Mouse (Mus musculus) lung, postnatal 4 days (tissue): ENCODE data around the gene Fubp1.

Experiments used
- DNase-seq, 2 experiments: peaks; one replicate each; pipeline ENCODE4 v3.0.0; 2021

Fubp1 gene

GRCm38 (mm10) chr3:152239592-152239991 lies 29.4 kb downstream of the Fubp1 start:
- DNase-seq, result no peak

GRCm38 (mm10) chr3:152241098-152241497 lies 30.9 kb downstream of the Fubp1 start:
- no peak for DNase-seq

- DNase-seq, result no peak
Observed at GRCm38 (mm10) chr3:152243304-152243703, 33.1 kb downstream of the Fubp1 start.

- DNase-seq, result no peak
Observed at GRCm38 (mm10) chr3:152245273-152245910, 35.2 kb downstream of the Fubp1 start.

- no peak for DNase-seq
Observed at GRCm38 (mm10) chr3:152247708-152248107, 37.5 kb downstream of the Fubp1 start.

DNA sequence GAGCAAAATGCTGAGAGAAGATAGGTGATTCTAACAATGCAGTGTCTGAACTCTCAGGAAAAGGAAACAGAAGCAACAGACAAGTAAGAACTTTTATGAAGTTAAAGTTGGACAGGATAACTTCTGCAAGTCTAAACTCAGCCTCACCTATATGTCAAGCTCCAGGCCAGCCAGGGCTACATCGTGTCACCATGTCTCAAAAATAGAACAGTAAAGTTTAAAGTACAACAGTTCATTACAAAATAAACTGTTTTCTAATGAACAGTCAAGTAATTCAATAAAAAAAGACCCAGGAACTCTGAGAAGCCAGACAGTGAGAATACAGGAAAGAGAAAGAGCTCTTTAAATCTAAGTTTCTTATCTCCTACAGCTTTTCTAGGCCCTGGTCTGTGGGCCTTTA lies 40.3 kb downstream of the Fubp1 start:
- DNase-seq, result no peak

GRCm38 (mm10) chr3:152257528-152257927 lies 47.3 kb downstream of the Fubp1 start:
- DNase-seq, result no peak

GRCm38 (mm10) chr3:152259409-152259808 lies 49.2 kb downstream of the Fubp1 start:
- DNase-seq, result peak; percentile 76 to 86

DNA sequence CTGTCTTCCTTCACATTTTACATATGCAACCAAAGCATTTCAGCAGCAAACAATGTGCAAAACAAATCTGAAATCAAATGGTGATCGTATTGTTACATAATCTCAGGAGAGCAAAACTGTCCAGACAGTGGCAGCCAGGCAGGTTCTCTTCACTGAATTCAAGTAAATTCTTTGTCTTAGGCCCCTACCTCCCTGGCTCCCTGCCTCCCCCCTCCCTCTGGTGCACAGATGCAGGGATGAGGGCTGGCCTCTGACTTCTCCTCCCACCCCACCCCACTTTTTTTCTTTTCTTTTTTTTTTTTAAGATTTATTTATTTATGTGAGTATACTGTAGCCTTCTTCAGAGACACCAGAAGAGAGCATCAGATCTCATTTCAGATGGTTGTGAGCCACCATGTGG lies 50.1 kb downstream of the Fubp1 start:
- no peak for DNase-seq

DNA sequence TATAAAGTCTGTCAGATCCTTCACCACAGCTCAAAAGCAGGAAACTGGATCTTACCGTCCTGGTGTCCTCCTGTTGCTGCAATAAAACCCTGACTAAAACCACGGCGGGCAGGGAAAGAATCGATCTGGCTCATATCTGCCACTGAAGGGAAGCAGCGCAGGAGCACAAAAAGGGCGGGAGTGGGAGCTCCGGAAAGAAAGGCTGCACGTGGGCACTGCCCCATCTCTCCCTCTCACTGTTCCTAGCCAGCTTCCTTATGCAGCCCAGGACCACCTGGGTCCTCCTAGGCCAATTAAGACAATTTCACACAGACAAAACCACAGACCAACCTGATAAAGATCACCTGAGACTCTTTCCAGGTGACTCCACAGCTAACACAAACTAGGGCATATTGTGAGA lies 51.2 kb downstream of the Fubp1 start:
- DNase-seq, result no peak

DNA sequence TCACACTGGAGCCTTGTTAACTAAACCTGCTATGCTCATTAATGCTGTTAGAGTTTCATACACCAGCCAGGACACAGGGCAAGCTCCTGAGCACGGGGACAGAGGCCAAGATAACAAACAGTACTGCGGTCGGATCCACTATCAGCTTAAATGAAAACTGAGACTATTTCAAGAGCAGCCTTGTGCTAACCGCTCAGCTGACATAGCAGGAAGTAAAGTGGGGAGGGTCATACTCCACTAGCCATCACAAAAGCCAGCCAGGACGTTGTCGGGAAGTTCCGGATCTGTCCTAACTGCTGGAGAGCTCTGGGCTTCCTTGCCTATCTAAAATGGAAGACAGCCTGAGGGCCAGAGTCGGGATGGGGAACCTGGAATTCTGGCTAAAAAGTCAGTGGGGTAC lies 51.7 kb downstream of the Fubp1 start:
- peak in 1 of 2 experiments; percentile 33 for DNase-seq

- no peak for DNase-seq
Observed at GRCm38 (mm10) chr3:152264374-152264773, 54.2 kb downstream of the Fubp1 start.

GRCm38 (mm10) chr3:152264830-152265229 lies 54.6 kb downstream of the Fubp1 start:
- no peak for DNase-seq

DNA sequence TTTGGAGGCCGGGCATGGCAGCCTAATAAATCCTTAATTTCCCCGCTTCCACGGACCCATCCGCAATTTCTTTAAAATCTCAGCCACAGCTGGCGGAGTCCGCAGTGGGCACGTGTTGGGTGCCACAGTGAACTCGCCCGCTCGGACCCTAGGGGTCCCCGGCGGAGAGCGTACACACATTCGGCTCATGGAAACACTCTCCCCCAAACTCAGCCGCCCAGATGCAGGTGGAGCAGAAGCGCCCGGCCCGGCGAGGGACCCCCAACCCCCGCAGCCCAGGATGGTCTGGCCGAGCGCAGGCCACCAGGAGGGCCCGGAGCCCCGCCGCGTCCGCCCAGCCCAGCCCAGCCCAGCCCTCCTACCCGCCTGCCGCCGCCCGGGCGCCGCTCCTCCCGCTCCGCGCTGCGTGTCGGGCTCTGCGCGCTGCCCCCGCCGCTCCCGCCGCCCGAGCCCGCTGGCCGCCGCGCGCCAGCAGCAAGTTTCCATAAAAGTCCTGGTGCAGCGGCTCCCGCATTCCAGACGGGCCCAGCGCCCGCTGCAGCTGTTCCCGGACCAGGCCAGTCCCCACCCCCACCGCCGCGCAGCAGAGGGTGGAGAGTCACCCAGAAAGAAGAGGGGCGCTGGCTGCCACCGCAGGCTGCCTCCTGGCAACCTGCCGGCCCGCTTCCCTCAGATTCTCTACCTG lies 55.3 kb downstream of the Fubp1 start:
- DNase-seq, result peak; percentile 83 to 90

DNA sequence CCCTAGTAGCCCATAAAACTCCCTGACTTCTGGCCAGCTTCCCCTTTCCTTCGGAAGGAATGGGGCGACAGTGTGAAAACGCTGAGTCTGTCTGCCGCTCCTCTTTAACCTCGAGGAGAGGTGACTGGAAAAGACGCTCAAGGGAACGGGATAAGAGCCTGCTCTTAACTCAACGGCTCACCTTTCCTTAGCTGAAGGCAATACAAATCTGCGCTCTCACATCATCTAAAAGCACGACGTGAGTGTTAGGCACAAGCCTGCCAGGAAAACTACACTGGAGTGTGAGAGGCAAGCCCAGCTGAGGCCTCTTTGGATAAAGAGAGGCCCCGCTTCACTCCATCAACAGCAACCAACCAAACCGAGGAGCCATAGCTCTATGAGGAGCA lies 55.8 kb downstream of the Fubp1 start, which contains the start of gene Nexn:
TSS of gene Nexn (minus strand) at position 315 of the 386 bp plus-strand sequence.
- no peak for DNase-seq

- no peak for DNase-seq
Observed at GRCm38 (mm10) chr3:152268099-152268498, 57.9 kb downstream of the Fubp1 start.

DNA sequence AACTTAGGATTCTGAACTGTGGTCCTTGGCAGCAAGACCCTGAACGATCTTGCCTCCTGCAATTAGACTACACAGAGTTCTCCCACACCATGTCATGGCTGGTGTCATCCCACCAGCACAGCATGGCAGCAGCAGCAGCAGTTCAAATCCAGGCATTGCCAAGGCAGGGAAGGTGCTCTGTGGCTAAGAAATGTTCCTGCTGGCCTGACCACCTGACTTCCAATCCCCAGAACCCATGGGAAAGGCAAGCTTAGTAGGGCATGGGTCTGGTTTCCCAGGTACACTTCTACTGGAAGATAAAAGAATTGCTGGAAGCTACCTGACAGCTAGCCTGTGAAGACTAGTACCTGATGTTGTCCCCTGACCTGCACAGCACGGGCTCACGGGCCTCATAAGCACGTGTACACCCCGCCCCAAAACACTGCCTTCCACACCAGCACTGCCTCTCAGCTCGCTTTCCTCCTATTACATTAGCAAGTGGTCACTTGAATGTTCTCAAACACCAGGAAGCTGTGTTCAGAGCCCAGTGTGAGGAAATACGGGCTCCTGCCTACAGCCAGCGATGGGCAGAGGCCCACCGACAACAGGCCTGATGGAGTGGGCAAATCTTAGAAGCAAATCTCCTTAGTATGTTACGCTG lies 61.0 kb downstream of the Fubp1 start:
- DNase-seq, result peak in 1 of 2 experiments; percentile 42

DNA sequence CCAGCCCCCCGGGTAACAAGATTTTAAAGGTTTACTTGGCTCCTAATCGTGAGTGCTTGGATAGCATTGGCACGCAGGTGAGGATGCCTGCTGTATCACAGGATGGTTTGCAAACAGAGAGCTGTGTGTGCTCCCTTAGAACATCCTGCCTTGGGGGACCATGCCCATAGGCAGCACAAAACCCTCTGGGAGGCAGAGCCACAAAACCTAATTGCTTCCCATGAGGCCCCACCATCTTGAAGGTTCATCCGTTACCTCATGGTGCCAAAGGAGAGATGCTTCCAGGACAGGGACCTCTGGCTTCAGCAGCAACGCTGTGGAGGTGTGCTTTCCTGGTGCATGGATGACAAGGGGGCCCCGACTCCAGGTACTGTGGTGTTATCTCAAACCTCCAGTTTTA lies 61.7 kb downstream of the Fubp1 start:
- DNase-seq, result no peak

- DNase-seq, result no peak
Observed at GRCm38 (mm10) chr3:152272974-152273685, 62.9 kb downstream of the Fubp1 start.

GRCm38 (mm10) chr3:152275008-152275407 lies 64.8 kb downstream of the Fubp1 start:
- DNase-seq, result no peak

GRCm38 (mm10) chr3:152276935-152277334 lies 66.7 kb downstream of the Fubp1 start:
- DNase-seq, result no peak

- no peak for DNase-seq
Observed at GRCm38 (mm10) chr3:152277912-152278311, 67.7 kb downstream of the Fubp1 start.

- DNase-seq, result no peak
Observed at GRCm38 (mm10) chr3:152278431-152278830, 68.2 kb downstream of the Fubp1 start.
